Mouse (Mus musculus) midbrain, embryonic 11.5 days (tissue): ENCODE measurements at regions not wholly inside any gene's neighbourhood (a gene's known extent, or its start where the extent isn't known, plus 50 kb on each side); places are given as distances from the start of the nearest gene placed in this dataset.
A peak's percentile ranks its signal among the peaks of the same experiment; 100 is the strongest.

Experiments used
- ATAC-seq: fragments of 200-750 bp; cut with Nextera tagmentation; 2 replicates; pipeline ENCODE4 v1.8.0; 2017; ENCODE audit warnings: moderate TSS enrichment, moderate library complexity; ENCODE audit not compliant: low FRiP score
- DNase-seq: peaks from one replicate; pipeline ENCODE4 v3.0.0; 2015; ENCODE audit warnings: low spot score; ENCODE audit errors: missing footprints
- H3K27ac ChIP-seq: fragments of 300-500 bp; sonication (generic); 2 replicates; pipeline ENCODE4 v1.5.1; 2014; ENCODE audit warnings: low read depth, low read length
- H3K27me3 ChIP-seq: fragments of 300-500 bp; sonication (generic); 2 replicates; pipeline ENCODE4 v1.6.1; 2014; ENCODE audit warnings: mild to moderate bottlenecking, low read length, moderate library complexity, mixed read lengths; ENCODE audit not compliant: control insufficient read depth, insufficient read depth
- H3K36me3 ChIP-seq: fragments of 300-500 bp; sonication (generic); 2 replicates; pipeline ENCODE4 v1.6.1; 2014; ENCODE audit warnings: mild to moderate bottlenecking, low read length, moderate library complexity, mixed read lengths; ENCODE audit not compliant: control insufficient read depth, insufficient read depth
- H3K4me1 ChIP-seq: fragments of 300-500 bp; sonication (generic); 2 replicates; pipeline ENCODE4 v1.6.1; 2014; ENCODE audit warnings: low read length; ENCODE audit not compliant: control insufficient read depth, insufficient read depth
- H3K4me2 ChIP-seq: fragments of 300-500 bp; sonication (generic); 2 replicates; pipeline ENCODE4 v1.6.1; 2014; ENCODE audit warnings: mild to moderate bottlenecking, moderate library complexity
- H3K4me3 ChIP-seq: fragments of 300-500 bp; sonication (generic); 2 replicates; pipeline ENCODE4 v1.5.1; 2014; ENCODE audit warnings: low read depth, low read length
- H3K9ac ChIP-seq: fragments of 300-500 bp; sonication (generic); 2 replicates; pipeline ENCODE4 v1.6.1; 2014; ENCODE audit warnings: low read length
- H3K9me3 ChIP-seq: fragments of 300-500 bp; sonication (generic); 2 replicates; pipeline ENCODE4 v1.6.1; 2016; ENCODE audit warnings: low read length; ENCODE audit not compliant: control insufficient read depth
- WGBS: fragments of 180-500 bp; shearing (Covaris S2); extraction: QIAGEN DNeasy Blood & Tissue Kit; methylation state at CpG from one replicate; pipeline ENCODE4 v1.1.7; 2014; 5-methylcytosine and 5-hydroxymethylcytosine counted together

DNA sequence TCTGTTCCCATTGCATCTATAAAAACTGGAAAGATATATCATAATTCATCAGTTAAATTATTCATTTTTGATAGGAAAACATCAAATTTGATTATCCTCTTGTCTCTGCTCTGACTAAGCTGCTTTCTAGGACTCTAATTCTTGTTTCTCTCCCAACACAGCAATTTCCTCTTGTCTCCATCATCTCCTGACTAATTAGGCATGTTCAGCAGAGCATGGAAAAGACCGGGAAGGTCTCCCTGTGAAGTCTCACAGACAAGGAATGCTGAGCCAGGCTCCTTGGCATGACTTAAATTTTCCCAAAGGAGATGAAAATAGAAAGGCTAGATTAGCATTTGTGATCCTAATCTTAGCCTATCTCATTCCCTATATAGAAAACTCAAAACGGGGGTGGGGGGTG, 192.3 kb downstream of the Chrna7 start:
- no peak overlapping the region for H3K4me2 ChIP-seq
- no peaks in the 10 kb centered on the region for H3K27me3 ChIP-seq
- H3K4me3 ChIP-seq, result no peak overlapping the region
- H3K27ac ChIP-seq, result no peak overlapping the region
- H3K9ac ChIP-seq, result no peak overlapping the region
- ATAC-seq, result peak; percentile 55; the same call in 1 of the 2 replicates
- no peaks in the 10 kb centered on the region for H3K36me3 ChIP-seq
- no peak for DNase-seq
- no peaks in the 10 kb centered on the region for H3K4me1 ChIP-seq
- 18% methylated on average over 2 of the region's 2 CpGs for WGBS
- no peaks in the 10 kb centered on the region for H3K9me3 ChIP-seq

DNA sequence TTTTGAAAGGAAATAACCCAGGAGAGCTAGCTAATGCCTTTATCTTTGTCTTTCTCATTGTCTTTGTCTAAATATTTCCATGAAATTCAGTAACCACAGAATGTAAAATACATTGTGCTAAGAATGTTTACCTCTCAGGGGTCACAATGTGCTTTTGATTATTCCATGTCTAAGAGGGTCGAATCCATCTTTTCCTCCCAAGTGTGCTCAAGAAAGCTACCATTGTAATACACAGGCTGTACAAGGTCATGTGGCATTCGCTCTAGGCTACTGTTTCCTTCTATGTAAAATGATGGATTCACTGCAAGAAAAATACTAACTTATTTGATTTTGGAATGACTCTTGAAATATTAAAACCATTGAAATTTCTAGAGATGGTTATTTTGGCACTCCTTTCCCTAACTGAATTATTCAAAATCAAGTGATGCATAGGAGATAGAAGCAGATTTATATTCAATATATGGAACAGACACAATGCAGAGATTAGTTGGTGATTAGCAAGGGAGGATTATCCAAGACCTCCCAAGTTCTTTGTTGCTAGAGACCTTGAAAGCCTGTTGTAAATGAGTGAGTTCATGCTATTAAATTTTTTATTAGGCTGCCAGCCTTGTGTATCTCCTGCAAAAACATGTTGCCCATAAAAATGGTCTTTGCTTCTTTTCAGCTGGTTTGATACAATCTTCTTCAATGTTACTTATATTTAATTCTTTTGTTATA, 193.4 kb downstream of the Chrna7 start:
- DNase-seq (no peak), ATAC-seq (peak; percentile 72; the same call in 1 of the 2 replicates)
- no peak overlapping the region for H3K27ac ChIP-seq
- no peaks in the 10 kb centered on the region for H3K36me3 ChIP-seq
- H3K4me2 ChIP-seq, result no peak overlapping the region
- H3K27me3 ChIP-seq, result no peaks in the 10 kb centered on the region
- 43% methylated on average over 2 of the region's 2 CpGs for WGBS
- H3K4me3 ChIP-seq, result no peak overlapping the region
- no peaks in the 10 kb centered on the region for H3K9me3 ChIP-seq
- H3K9ac ChIP-seq, result no peak overlapping the region
- no peaks in the 10 kb centered on the region for H3K4me1 ChIP-seq

DNA sequence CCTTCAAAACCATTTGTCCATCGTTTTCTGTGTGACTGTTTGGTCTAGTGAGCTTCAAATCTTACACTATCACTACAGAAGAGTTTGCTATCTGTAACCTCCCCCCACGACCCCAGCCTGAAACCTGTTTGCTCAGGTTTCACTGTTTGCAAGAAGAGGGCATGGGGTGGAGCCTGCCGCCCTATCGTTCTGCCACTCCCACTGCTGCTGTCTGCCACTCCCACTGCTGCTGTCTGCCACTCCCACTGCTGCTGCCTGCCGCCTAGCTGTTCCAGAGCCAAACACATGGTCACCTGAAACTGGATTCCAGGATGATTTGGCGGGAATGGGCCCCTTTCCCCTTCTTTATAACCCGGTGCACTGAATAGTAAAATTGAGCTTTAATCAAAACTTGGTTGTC, 157.6 kb upstream of the A26c2 start:
- DNase-seq (no peak), ATAC-seq (0 out of 2 replicates have a peak, but pooled peaks have one; percentile 33)
- WGBS, result 16% methylated on average over 7 of the region's 7 CpGs

More for the DNA sequence above, 157.6 kb upstream of the A26c2 start:
- H3K9me3 ChIP-seq, result no peaks in the 10 kb centered on the region
- H3K36me3 ChIP-seq, result no peaks in the 10 kb centered on the region
- H3K4me3 ChIP-seq, result no peak overlapping the region
- H3K4me2 ChIP-seq, result no peak overlapping the region
- H3K4me1 ChIP-seq, result no peaks in the 10 kb centered on the region
- no peaks in the 10 kb centered on the region for H3K27me3 ChIP-seq
- no peak overlapping the region for H3K9ac ChIP-seq
- H3K27ac ChIP-seq, result no peak overlapping the region
